Mouse (Mus musculus): ENCODE measurements around the gene Kdm3a.
A peak's percentile ranks its signal among the peaks of the same experiment; 100 is the strongest.

DNA sequence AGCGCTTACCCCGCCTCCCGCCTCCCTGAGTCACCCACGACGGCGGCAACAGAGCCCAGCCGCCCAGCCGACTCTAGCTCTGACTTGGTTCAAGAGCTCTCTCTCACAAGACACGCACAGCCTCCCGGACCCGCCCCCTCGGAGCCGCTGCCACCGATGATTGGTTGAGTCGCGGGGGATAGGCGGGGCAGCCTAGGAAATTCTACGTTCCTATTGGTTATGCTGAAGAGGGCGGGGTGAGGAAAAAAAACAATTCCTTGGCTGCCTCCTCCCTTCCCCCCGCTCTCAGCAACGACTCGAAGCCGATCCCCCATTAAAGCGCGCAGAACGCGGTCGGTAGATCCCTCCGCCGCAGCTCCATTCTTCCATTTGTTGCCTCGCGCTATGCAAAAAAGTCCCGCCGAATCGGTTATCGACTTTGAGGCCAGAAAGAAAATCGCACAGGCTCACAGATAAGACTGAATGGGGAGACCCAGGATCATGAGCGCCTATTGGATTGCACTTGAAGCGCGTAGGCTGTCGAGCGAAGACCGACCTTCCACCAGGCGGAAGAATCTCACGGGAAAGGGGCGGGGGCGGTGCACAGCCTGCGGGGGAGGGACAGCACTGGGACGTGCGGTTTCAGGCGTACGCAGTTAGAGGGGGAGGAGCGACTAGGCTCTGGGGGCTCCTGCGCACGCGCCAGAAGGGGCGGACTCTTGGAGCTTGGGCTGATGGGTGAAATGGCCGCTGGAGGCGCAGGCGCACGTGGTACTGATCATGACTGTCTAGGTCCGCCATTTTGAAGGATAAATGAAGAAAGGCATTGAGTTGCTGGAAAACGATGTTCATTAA is at the start of gene Kdm3a:
- TF ChIP-seq CTCF (conservative IDR thresholded peaks at IDR 0.05 in 1 of 2, IDR thresholded peaks at IDR 0.05 in 1 of 2; ENCODE audit: low read depth in 2 of 2, low read length in 2 of 2) (no peak), KAT2A (IDR thresholded peaks at IDR 0.05; ENCODE audit: insufficient replicate concordance, low read length) (peak; percentile 91), SMC3 (IDR thresholded peaks at IDR 0.05; ENCODE audit: low read depth, low read length) (no peak; the same call in 1 of the 2 replicates)
